Mouse (Mus musculus) lung, embryonic 16.5 days (tissue): ENCODE data around the gene Olfr63. TPM values are rescaled to one million over a fixed set of nuclear protein-coding genes. Genes with fewer than 3 reads are reported as not detected.

Experiments used
- polyA plus RNA-seq: library from polyadenylated mRNA; unstranded; fragments of >200 nt; fragmentation: Nextera tagmentation; extraction: Ambion mirVana; gene quantifications from 2 replicates; pipeline ENCODE4 v1.2.1, GENCODE M21; 2015

Gene Olfr63
- polyA plus RNA-seq, 1 experiment from 2014 or later = not detected

Other genes starting within 250 kb of the Olfr63 start
- 13.6 and 14.9 TPM in 2 replicates for gene Zfp763, start 231.3 kb upstream of the Olfr63 start, polyA plus RNA-seq
- not detected in 2 replicates for gene 4921501E09Rik, start 196.6 kb upstream of the Olfr63 start, polyA plus RNA-seq
- 9.6 TPM in 2 replicates for gene Zfp563, start 175.4 kb upstream of the Olfr63 start, polyA plus RNA-seq
- gene Morc2b, start 125.0 kb upstream of the Olfr63 start, polyA plus RNA-seq = not detected in 2 replicates
- gene Olfr55, start 96.2 kb upstream of the Olfr63 start, polyA plus RNA-seq = not detected in 2 replicates
- gene Olfr239, start 73.4 kb upstream of the Olfr63 start, polyA plus RNA-seq = not detected in 2 replicates
- gene Olfr1564, start 43.0 kb upstream of the Olfr63 start, polyA plus RNA-seq = not detected in 2 replicates
- gene Zfp955a, start 9.5 kb upstream of the Olfr63 start, polyA plus RNA-seq = 20.1 and 20.7 TPM in 2 replicates
- gene Zfp955b, start 24.9 kb downstream of the Olfr63 start, polyA plus RNA-seq = 12.0 and 12.2 TPM in 2 replicates
- gene Zfp81, start 94.2 kb downstream of the Olfr63 start, polyA plus RNA-seq = 8.8 and 9.5 TPM in 2 replicates
- gene Zfp101, start 130.0 kb downstream of the Olfr63 start, polyA plus RNA-seq = 19.0 and 19.7 TPM in 2 replicates
- gene Actl9, start 168.2 kb downstream of the Olfr63 start, polyA plus RNA-seq = not detected in 2 replicates